Mouse (Mus musculus) myocyte (in vitro differentiated cells): Measurements from ENCODE around the gene Ldb3. TPM values are rescaled to one million over a fixed set of nuclear protein-coding genes. Genes with fewer than 3 reads are reported as not detected.

Experiments used
- H3K27me3 ChIP-seq: one replicate; pipeline ENCODE4 v1.6.1; 2011; ENCODE audit not compliant: control insufficient read depth, insufficient read depth, insufficient read length
- H3K36me3 ChIP-seq: one replicate; pipeline ENCODE4 v1.6.1; 2011; ENCODE audit not compliant: control insufficient read depth, insufficient read depth
- H3K4me2 ChIP-seq: one replicate; pipeline ENCODE4 v1.6.1; 2011; ENCODE audit warnings: low read depth, control low read depth
- H3K4me3 ChIP-seq: one replicate; pipeline ENCODE4 v1.5.1; 2011; ENCODE audit warnings: mild to moderate bottlenecking, control low read depth, moderate library complexity
- H3K79me2 ChIP-seq: one replicate; pipeline ENCODE4 v1.6.1; 2011; ENCODE audit not compliant: control insufficient read depth, insufficient read depth
- H3ac ChIP-seq: one replicate; pipeline ENCODE4 v1.6.1; 2011; ENCODE audit not compliant: control insufficient read depth, insufficient read length
- CEBPB ChIP-seq: IDR thresholded peaks from 2 replicates; pipeline ENCODE4 v1.6.1; 2011; ENCODE audit warnings: mild to moderate bottlenecking, moderate library complexity; ENCODE audit not compliant: poor library complexity, insufficient read depth, severe bottlenecking
- E2F4 ChIP-seq: IDR thresholded peaks from one replicate; pipeline ENCODE4 v1.6.1; 2011; ENCODE audit warnings: mild to moderate bottlenecking, control low read depth, moderate library complexity; ENCODE audit not compliant: insufficient read depth
- MAX ChIP-seq: IDR thresholded peaks from one replicate; pipeline ENCODE4 v1.6.1; 2011; ENCODE audit warnings: low read depth, mild to moderate bottlenecking, control low read depth
- MYOD1 ChIP-seq, 3 experiments: IDR thresholded peaks; one replicate each; pipeline ENCODE4 v1.6.1; 2011; ENCODE audit warnings: control low read depth in 2 of 3, low read depth in 2 of 3, mild to moderate bottlenecking in 2 of 3, moderate library complexity in 1 of 3; ENCODE audit not compliant: insufficient read length in 2 of 3, control insufficient read depth in 1 of 3
- MYOG ChIP-seq, 3 experiments: IDR thresholded peaks; one replicate each; pipeline ENCODE4 v1.6.1; 2011; ENCODE audit warnings: control low read depth in 2 of 3, low read depth in 2 of 3, mild to moderate bottlenecking in 2 of 3; ENCODE audit not compliant: insufficient read length in 2 of 3, control insufficient read depth in 1 of 3, insufficient read depth in 1 of 3
- POLR2A ChIP-seq: IDR thresholded peaks from one replicate; pipeline ENCODE4 v1.6.1; 2011; ENCODE audit warnings: low read depth, mild to moderate bottlenecking, control low read depth, moderate library complexity; ENCODE audit not compliant: insufficient read length
- POLR2AphosphoS2 ChIP-seq: IDR thresholded peaks from one replicate; pipeline ENCODE4 v1.6.1; 2011; ENCODE audit warnings: low read depth, control low read depth; ENCODE audit not compliant: insufficient read length
- REST ChIP-seq: IDR thresholded peaks from one replicate; pipeline ENCODE4 v1.6.1; 2011; ENCODE audit warnings: mild to moderate bottlenecking, control low read depth, moderate library complexity; ENCODE audit not compliant: insufficient read depth, insufficient read length
- SRF ChIP-seq: IDR thresholded peaks from one replicate; pipeline ENCODE4 v1.6.1; 2011; ENCODE audit warnings: low read depth; ENCODE audit not compliant: control insufficient read depth, insufficient read length
- TCF12 ChIP-seq: IDR thresholded peaks from one replicate; pipeline ENCODE4 v1.6.1; 2011; ENCODE audit warnings: mild to moderate bottlenecking, control low read depth; ENCODE audit not compliant: poor library complexity, insufficient read depth, severe bottlenecking
- TCF3 ChIP-seq: IDR thresholded peaks from one replicate; pipeline ENCODE4 v1.6.1; 2011; ENCODE audit warnings: low read depth, control low read depth; ENCODE audit not compliant: insufficient read length
- USF1 ChIP-seq: IDR thresholded peaks from one replicate; pipeline ENCODE4 v1.6.1; 2011; ENCODE audit warnings: low read depth, mild to moderate bottlenecking, control low read depth, moderate library complexity
- polyA plus RNA-seq: library from polyadenylated mRNA; unstranded; fragments of >200 nt; fragmentation: generic; extraction: Trizol; gene quantifications from one replicate; pipeline ENCODE4 v1.2.1, GENCODE M21; 2012; ENCODE audit warnings: missing spikeins

Gene Ldb3
- polyA plus RNA-seq, 1 experiment: 83.9 TPM

DNA sequence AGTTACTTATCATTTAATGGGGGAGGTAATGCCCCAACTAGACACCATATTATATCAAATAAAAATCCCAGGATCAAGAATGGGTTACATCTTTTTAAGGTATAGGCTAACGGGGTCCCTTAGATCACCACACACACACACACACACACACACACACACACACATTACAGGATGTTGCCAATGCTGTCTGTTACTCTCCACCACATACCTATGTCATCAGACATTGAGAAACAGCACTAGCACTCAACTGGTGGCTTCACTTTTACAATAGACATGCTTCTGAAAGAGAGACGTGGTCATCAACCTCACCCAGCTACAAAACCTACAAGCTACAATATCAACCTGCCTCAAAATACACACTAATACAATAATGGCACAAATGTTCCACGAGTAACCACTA, 94.8 kb downstream of the Ldb3 start:
- no peaks in the 10 kb centered on the region for H3K27me3 ChIP-seq
- no peak overlapping the region for H3K4me3 ChIP-seq
- H3ac ChIP-seq: no peak overlapping the region
- TF ChIP-seq CEBPB: peak; percentile 57; the same call in 1 of the 2 replicates
- no peak for TF ChIP-seq POLR2A
- no peak overlapping the region for H3K4me2 ChIP-seq
- no peaks in the 10 kb centered on the region for H3K36me3 ChIP-seq
- H3K79me2 ChIP-seq: peaks cover 100% of the 10 kb centered on the region

GRCm38 (mm10) chr14:34492688-34493087, 95.8 kb downstream of the Ldb3 start:
- no peak for TF ChIP-seq E2F4
- no peak for TF ChIP-seq MYOG (IDR thresholded peaks at IDR 0.05; ENCODE audit: control insufficient read depth in 1 of 3, insufficient read depth in 1 of 3, insufficient read length in 2 of 3, low read depth in 2 of 3)
- TF ChIP-seq MYOD1 (IDR thresholded peaks at IDR 0.05; ENCODE audit: control insufficient read depth in 1 of 3, insufficient read length in 2 of 3, low read depth in 2 of 3): no peak
- no peak for TF ChIP-seq MAX
- TF ChIP-seq TCF3: no peak
- Histone ChIP-seq H3ac (no peak overlapping the region), H3K27me3 (no peaks in the 10 kb centered on the region), H3K36me3 (no peaks in the 10 kb centered on the region), H3K4me2 (no peak overlapping the region), H3K4me3 (no peak overlapping the region), H3K79me2 (peaks cover 100% of the 10 kb centered on the region)

GRCm38 (mm10) chr14:34490965-34491364, 97.5 kb downstream of the Ldb3 start:
- no peak for TF ChIP-seq REST
- TF ChIP-seq E2F4: no peak
- TF ChIP-seq TCF12: no peak
- TF ChIP-seq MAX: no peak
- TF ChIP-seq CEBPB: no peak
- TF ChIP-seq TCF3: no peak
- no peak for TF ChIP-seq MYOD1 (IDR thresholded peaks at IDR 0.05; ENCODE audit: control insufficient read depth in 1 of 3, insufficient read length in 2 of 3, low read depth in 2 of 3)
- TF ChIP-seq POLR2A: no peak
- TF ChIP-seq USF1: no peak
- TF ChIP-seq MYOG (IDR thresholded peaks at IDR 0.05; ENCODE audit: control insufficient read depth in 1 of 3, insufficient read depth in 1 of 3, insufficient read length in 2 of 3, low read depth in 2 of 3): no peak
- TF ChIP-seq POLR2AphosphoS2: no peak
- TF ChIP-seq SRF: no peak
- H3K27me3 ChIP-seq: no peaks in the 10 kb centered on the region
- no peak overlapping the region for H3ac ChIP-seq
- no peak overlapping the region for H3K4me3 ChIP-seq
- no peaks in the 10 kb centered on the region for H3K36me3 ChIP-seq
- H3K79me2 ChIP-seq: peaks cover 100% of the 10 kb centered on the region
- no peak overlapping the region for H3K4me2 ChIP-seq

DNA sequence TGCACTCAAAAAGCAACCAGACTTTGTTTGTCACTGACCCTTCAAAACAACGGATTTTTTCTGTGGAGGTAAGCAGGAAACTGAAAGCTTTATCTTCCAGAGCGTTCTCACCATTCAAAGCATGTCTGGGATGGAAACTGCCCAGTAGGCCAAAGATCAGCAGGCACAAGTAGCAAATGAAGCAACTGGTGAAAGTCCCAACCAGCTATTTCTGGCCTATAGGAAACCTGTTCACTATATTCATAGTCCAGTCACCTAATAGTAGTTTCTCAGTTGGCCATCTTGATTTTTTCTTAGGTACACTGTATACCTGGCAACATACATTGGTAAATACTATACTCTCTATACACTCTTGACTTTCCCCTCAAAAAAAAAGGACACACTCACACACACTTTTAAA, 98.6 kb downstream of the Ldb3 start:
- Histone ChIP-seq H3K27me3 (no peaks in the 10 kb centered on the region), H3K36me3 (no peaks in the 10 kb centered on the region), H3ac (no peak overlapping the region), H3K79me2 (peaks cover 98% of the 10 kb centered on the region), H3K4me2 (no peak overlapping the region), H3K4me3 (no peak overlapping the region)
- TF ChIP-seq MYOG (IDR thresholded peaks at IDR 0.05; ENCODE audit: control insufficient read depth in 1 of 3, insufficient read depth in 1 of 3, insufficient read length in 2 of 3, low read depth in 2 of 3) (no peak), USF1 (no peak), POLR2A (no peak), E2F4 (no peak), TCF3 (no peak), CEBPB (no peak), TCF12 (no peak), MAX (no peak), REST (no peak), SRF (no peak), MYOD1 (IDR thresholded peaks at IDR 0.05; ENCODE audit: control insufficient read depth in 1 of 3, insufficient read length in 2 of 3, low read depth in 2 of 3) (no peak), POLR2AphosphoS2 (no peak)

- Histone ChIP-seq H3K4me2 (no peak overlapping the region), H3K36me3 (no peaks in the 10 kb centered on the region), H3K79me2 (peaks cover 98% of the 10 kb centered on the region), H3K4me3 (no peak overlapping the region), H3K27me3 (no peaks in the 10 kb centered on the region), H3ac (no peak overlapping the region)
- TF ChIP-seq MYOD1 (IDR thresholded peaks at IDR 0.05; ENCODE audit: control insufficient read depth in 1 of 3, insufficient read length in 2 of 3, low read depth in 2 of 3) (no peak), POLR2A (no peak), REST (no peak), TCF12 (no peak), TCF3 (no peak), MYOG (IDR thresholded peaks at IDR 0.05; ENCODE audit: control insufficient read depth in 1 of 3, insufficient read depth in 1 of 3, insufficient read length in 2 of 3, low read depth in 2 of 3) (no peak), E2F4 (no peak), CEBPB (no peak), USF1 (no peak), SRF (no peak), POLR2AphosphoS2 (no peak), MAX (no peak)
These were observed 102.3 kb downstream of the Ldb3 start for GRCm38 (mm10) chr14:34486169-34486568.
